Mouse (Mus musculus) midbrain, postnatal 0 days (tissue): ENCODE data around the gene Cse1l. TPM values are rescaled to one million over a fixed set of nuclear protein-coding genes. Genes with fewer than 3 reads are reported as not detected.
A peak's percentile ranks its signal among the peaks of the same experiment; 100 is the strongest.

Experiments
- ATAC-seq: fragments of 200-750 bp; cut with Nextera tagmentation; 2 replicates; pipeline ENCODE4 v1.8.0; 2017; ENCODE audit warnings: moderate number of reproducible peaks, mild to moderate bottlenecking, moderate TSS enrichment, moderate library complexity; ENCODE audit not compliant: low FRiP score
- DNase-seq: peaks from one replicate; pipeline ENCODE4 v3.0.0-alpha.2; 2015; ENCODE audit warnings: low spot score
- H3K27ac ChIP-seq: fragments of 300-500 bp; sonication (generic); 2 replicates; pipeline ENCODE4 v1.5.1; 2014; ENCODE audit warnings: low read depth, mild to moderate bottlenecking, low read length, mixed read lengths
- H3K27me3 ChIP-seq: fragments of 300-500 bp; sonication (generic); 2 replicates; pipeline ENCODE4 v1.6.1; 2014; ENCODE audit warnings: low read length, control low read depth, mixed read lengths; ENCODE audit not compliant: insufficient read depth
- H3K36me3 ChIP-seq: fragments of 300-500 bp; sonication (generic); 2 replicates; pipeline ENCODE4 v1.6.1; 2014; ENCODE audit warnings: low read length, control low read depth, mixed read lengths; ENCODE audit not compliant: insufficient read depth
- H3K4me1 ChIP-seq: fragments of 300-500 bp; sonication (generic); 2 replicates; pipeline ENCODE4 v1.6.1; 2014; ENCODE audit warnings: mild to moderate bottlenecking, control low read depth, antibody characterized with exemption, low read length, mixed read lengths; ENCODE audit not compliant: insufficient read depth
- H3K4me2 ChIP-seq: fragments of 300-500 bp; sonication (generic); 2 replicates; pipeline ENCODE4 v1.6.1; 2014; ENCODE audit warnings: low read depth, mild to moderate bottlenecking, low read length, mixed read lengths; ENCODE audit not compliant: poor library complexity, severe bottlenecking
- H3K4me3 ChIP-seq: fragments of 300-500 bp; sonication (generic); 2 replicates; pipeline ENCODE4 v1.5.1; 2014; ENCODE audit warnings: low read depth, mild to moderate bottlenecking, low read length, moderate library complexity
- H3K9ac ChIP-seq: fragments of 300-500 bp; sonication (generic); replicated peaks from 2 replicates; pipeline ENCODE4 v1.6.1; 2014; ENCODE audit warnings: mild to moderate bottlenecking, low read length, moderate library complexity, mixed read lengths; ENCODE audit not compliant: poor library complexity, severe bottlenecking
- H3K9me3 ChIP-seq: fragments of 300-500 bp; sonication (generic); 2 replicates; pipeline ENCODE4 v1.6.1; 2016; ENCODE audit warnings: low read length, control low read depth
- CTCF ChIP-seq: IDR thresholded peaks from 2 replicates; pipeline ENCODE4 v1.5.1; 2016; ENCODE audit warnings: antibody characterized with exemption, mild to moderate bottlenecking
- WGBS: fragments of 180-500 bp; shearing (Covaris S2); extraction: QIAGEN DNeasy Blood & Tissue Kit; methylation state at CpG from one replicate; pipeline ENCODE4 v1.1.7; 2014; 5-methylcytosine and 5-hydroxymethylcytosine counted together
- polyA plus RNA-seq: library from polyadenylated mRNA; unstranded; fragments of >200 nt; fragmentation: Nextera tagmentation; extraction: Ambion mirVana; gene quantifications from 2 replicates; pipeline ENCODE4 v1.2.1, GENCODE M21; 2015
- total RNA-seq: library from RNA; depleted of rRNA; stranded (reverse); fragments of >200 nt; gene quantifications from 2 replicates; pipeline ENCODE4 v1.2.3, GENCODE M21; 2014

Gene Cse1l
- total and polyA plus RNA-seq, 2 experiments from 2014 or later, result 69.7 to 88.7 TPM

- no peak for DNase-seq
- Histone ChIP-seq H3K27ac (no peak overlapping the region), H3K4me3 (no peak overlapping the region), H3K27me3 (no peaks in the 10 kb centered on the region), H3K4me1 (no peaks in the 10 kb centered on the region), H3K4me2 (no peak overlapping the region), H3K9ac (no peak overlapping the region), H3K9me3 (no peaks in the 10 kb centered on the region), H3K36me3 (peaks cover 32% of the 10 kb centered on the region)
- ATAC-seq, result no peak
- WGBS, result 74% methylated on average over 10 of the region's 10 CpGs
- TF ChIP-seq CTCF, result no peak
Observed at GRCm38 (mm10) chr2:166885619-166886018, 20.2 kb upstream of the Cse1l start.

- H3K27me3 ChIP-seq, result no peaks in the 10 kb centered on the region
- TF ChIP-seq CTCF, result no peak
- H3K4me1 ChIP-seq, result no peaks in the 10 kb centered on the region
- peaks cover 29% of the 10 kb centered on the region for H3K36me3 ChIP-seq
- no peak for DNase-seq
- no peaks in the 10 kb centered on the region for H3K9me3 ChIP-seq
- no peak overlapping the region for H3K4me3 ChIP-seq
- 87% methylated on average over 3 of the region's 3 CpGs for WGBS
- no peak overlapping the region for H3K27ac ChIP-seq
- no peak for ATAC-seq
- no peak overlapping the region for H3K9ac ChIP-seq
- no peak overlapping the region for H3K4me2 ChIP-seq
Observed at GRCm38 (mm10) chr2:166886231-166886630, 19.6 kb upstream of the Cse1l start.

- peak; percentile 44 for TF ChIP-seq CTCF
- Histone ChIP-seq H3K27ac (no peak overlapping the region), H3K4me1 (no peaks in the 10 kb centered on the region), H3K36me3 (peaks cover 35% of the 10 kb centered on the region), H3K4me2 (no peak overlapping the region), H3K9ac (no peak overlapping the region), H3K27me3 (no peaks in the 10 kb centered on the region), H3K9me3 (no peaks in the 10 kb centered on the region), H3K4me3 (no peak overlapping the region)
- WGBS, result 16% methylated on average over 11 of the region's 11 CpGs
- ATAC-seq, result no peak
- no peak for DNase-seq
Observed at GRCm38 (mm10) chr2:166887816-166888215, 18.0 kb upstream of the Cse1l start.

DNA sequence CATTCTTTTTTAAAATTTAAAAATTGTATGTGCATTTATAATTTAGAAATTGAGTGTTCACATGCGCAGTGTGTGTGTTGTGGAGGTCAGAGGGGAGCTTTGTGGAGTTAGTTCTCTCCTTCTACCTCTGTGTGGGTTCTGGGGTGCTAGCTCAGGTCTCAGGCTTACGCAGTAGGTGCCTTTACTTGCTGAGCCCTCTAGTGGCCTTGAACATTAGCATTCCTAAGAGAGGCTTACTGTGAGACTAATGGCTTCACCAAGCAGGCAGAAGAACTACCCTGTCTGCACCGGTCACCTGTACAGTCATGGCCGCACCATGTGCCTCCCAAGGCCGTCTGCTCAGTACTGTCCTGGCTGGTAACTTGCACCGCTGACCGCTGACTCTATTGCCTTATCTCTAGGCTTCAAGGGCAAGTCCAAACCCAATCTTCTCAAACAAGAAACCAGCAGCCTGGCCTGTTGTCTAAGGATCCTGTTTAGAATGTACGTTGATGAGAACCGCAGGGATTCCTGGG, 14.4 kb upstream of the Cse1l start:
- Histone ChIP-seq H3K36me3 (peaks cover 37% of the 10 kb centered on the region), H3K4me1 (no peaks in the 10 kb centered on the region), H3K27me3 (no peaks in the 10 kb centered on the region), H3K27ac (no peak overlapping the region), H3K4me3 (no peak overlapping the region), H3K4me2 (no peak overlapping the region), H3K9ac (no peak overlapping the region), H3K9me3 (no peaks in the 10 kb centered on the region)
- WGBS, result 74% methylated on average over 9 of the region's 9 CpGs
- DNase-seq, result no peak
- peak; percentile 23 for TF ChIP-seq CTCF
- ATAC-seq, result no peak

- Histone ChIP-seq H3K36me3 (peaks cover 39% of the 10 kb centered on the region), H3K4me3 (no peak overlapping the region), H3K9ac (no peak overlapping the region), H3K27ac (no peak overlapping the region), H3K9me3 (no peaks in the 10 kb centered on the region), H3K4me2 (no peak overlapping the region), H3K27me3 (no peaks in the 10 kb centered on the region), H3K4me1 (no peaks in the 10 kb centered on the region)
- TF ChIP-seq CTCF, result no peak
- no peak for ATAC-seq
- WGBS, result 94% methylated on average over 8 of the region's 8 CpGs
- no peak for DNase-seq
Observed at GRCm38 (mm10) chr2:166892158-166892680, 13.6 kb upstream of the Cse1l start.

DNA sequence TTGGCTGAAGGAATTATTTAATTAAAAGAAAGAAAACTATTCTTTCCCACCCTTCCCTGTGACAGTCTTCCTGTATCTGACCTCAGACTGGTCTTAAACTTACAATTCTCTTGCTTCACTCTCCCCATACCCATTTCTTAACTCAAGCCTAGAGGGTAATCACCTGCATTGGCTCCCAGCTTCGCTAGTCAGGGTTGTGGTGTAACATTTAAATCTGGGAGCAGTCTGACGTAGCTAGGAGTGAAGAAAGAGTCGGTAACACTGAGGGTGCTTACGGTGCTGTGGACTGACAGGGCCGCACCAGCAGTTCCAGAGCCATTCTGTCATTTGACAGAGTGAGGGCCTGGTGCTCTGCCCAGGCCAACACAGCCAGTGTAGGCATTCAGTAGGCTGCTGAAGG, 12.8 kb upstream of the Cse1l start:
- Histone ChIP-seq H3K36me3 (peaks cover 39% of the 10 kb centered on the region), H3K4me3 (no peak overlapping the region), H3K4me1 (no peaks in the 10 kb centered on the region), H3K4me2 (no peak overlapping the region), H3K9ac (no peak overlapping the region), H3K27ac (no peak overlapping the region), H3K9me3 (no peaks in the 10 kb centered on the region), H3K27me3 (no peaks in the 10 kb centered on the region)
- no peak for DNase-seq
- 92% methylated on average over 5 of the region's 5 CpGs for WGBS
- TF ChIP-seq CTCF, result no peak
- no peak for ATAC-seq
